10 mouse cellular contexts compared by ENCODE assay signal in genomic region chr1:191808688-191809223, GRCm38 (mm10). TPM values are rescaled to one million over a fixed set of nuclear protein-coding genes. Genes with fewer than 3 reads are reported as not detected.
A peak's percentile ranks its signal among the peaks of the same experiment; 100 is the strongest.
DNase-seq lines count a peak whose midpoint lies in the region; ATAC-seq lines count a peak whose summit lies in the region.
"Had no signal": no experiment of that assay in that cellular context is flagged by ENCODE, and none has a peak within 500 bp of the region (broad histone marks: within the 10 kb centered on the region; RNA-seq: fewer than 3 reads in every experiment).

No protein-coding gene starts in this region.

- ATAC-seq in forebrain, embryonic 13.5 days, result peak; percentile 95
- no peak for ATAC-seq in forebrain, embryonic 11.5 days (replicated peaks; ENCODE audit: low FRiP score)
- ATAC-seq in midbrain, embryonic 13.5 days, result peak; percentile 83
- no peak for ATAC-seq in midbrain, embryonic 11.5 days (ENCODE audit: low FRiP score)
- peak; percentile 19 to 22; a peak in 1 of 4 replicates for ATAC-seq in hematopoietic stem cell, adult 5-6 weeks (replicated peaks in 1 of 2; ENCODE audit: insufficient read depth in 1 of 2, low FRiP score in 2 of 2, low TSS enrichment in 1 of 2, low read depth in 1 of 2, poor library complexity in 2 of 2, severe bottlenecking in 2 of 2)

- H3K4me3 ChIP-seq in forebrain, embryonic 13.5 days, result no peak overlapping the region
- no peak overlapping the region for H3K4me3 ChIP-seq in forebrain, embryonic 11.5 days (ENCODE audit: low read depth, low read length)
- no peak overlapping the region for H3K4me3 ChIP-seq in midbrain, embryonic 13.5 days (replicated peaks)
- H3K4me3 ChIP-seq in midbrain, embryonic 11.5 days (ENCODE audit: low read depth, low read length), result no peak overlapping the region
- H3K4me3 ChIP-seq: myocyte had no signal

- H3K9ac ChIP-seq in forebrain, embryonic 13.5 days, result no peak overlapping the region
- no peak overlapping the region for H3K9ac ChIP-seq in forebrain, embryonic 11.5 days (ENCODE audit: low read length)
- H3K9ac ChIP-seq in midbrain, embryonic 13.5 days (replicated peaks), result no peak overlapping the region
- H3K9ac ChIP-seq in midbrain, embryonic 11.5 days (ENCODE audit: low read length), result no peak overlapping the region

- no peak for DNase-seq in forebrain, embryonic 11.5 days (ENCODE audit: low spot score)
- DNase-seq in midbrain, embryonic 11.5 days (ENCODE audit: low spot score, missing footprints), result no peak
- DNase-seq in right cerebral cortex, adult 2 months (ENCODE audit: low spot score in 2 of 2), result peak; percentile 36 to 47
- no peak for DNase-seq in thymus, postnatal 0 days (ENCODE audit: low spot score)
- no peak for DNase-seq in thymus, postnatal 25 days

- H3K27me3 ChIP-seq in forebrain, embryonic 13.5 days, result no peaks in the 10 kb centered on the region
- H3K27me3 ChIP-seq in forebrain, embryonic 11.5 days (ENCODE audit: control insufficient read depth, insufficient read depth, low read length), result no peaks in the 10 kb centered on the region
- H3K27me3 ChIP-seq in midbrain, embryonic 13.5 days, result no peaks in the 10 kb centered on the region
- no peaks in the 10 kb centered on the region for H3K27me3 ChIP-seq in midbrain, embryonic 11.5 days (ENCODE audit: control insufficient read depth, insufficient read depth, low read length)

- peak overlapping the region; percentile 45; the same call in 1 of the 2 replicates for H3K27ac ChIP-seq in forebrain, embryonic 13.5 days
- no peak overlapping the region for H3K27ac ChIP-seq in forebrain, embryonic 11.5 days (ENCODE audit: low read depth, low read length)
- no peak overlapping the region for H3K27ac ChIP-seq in midbrain, embryonic 13.5 days
- H3K27ac ChIP-seq in midbrain, embryonic 11.5 days (ENCODE audit: low read depth, low read length), result no peak overlapping the region
- H3K27ac ChIP-seq: kidney, postnatal 0 days had no signal

- H3K9me3 ChIP-seq in forebrain, embryonic 13.5 days (replicated peaks), result no peaks in the 10 kb centered on the region
- no peaks in the 10 kb centered on the region for H3K9me3 ChIP-seq in forebrain, embryonic 11.5 days (ENCODE audit: control insufficient read depth, low read length)
- H3K9me3 ChIP-seq in midbrain, embryonic 13.5 days, result no peaks in the 10 kb centered on the region; the same call in 1 of the 2 replicates
- no peaks in the 10 kb centered on the region; the same call in 1 of the 2 replicates for H3K9me3 ChIP-seq in midbrain, embryonic 11.5 days (ENCODE audit: control insufficient read depth, low read length)

- WGBS in forebrain, embryonic 13.5 days, result 66% methylated on average over 12 of the region's 12 CpGs
- 90% methylated on average over 12 of the region's 12 CpGs for WGBS in forebrain, embryonic 11.5 days
- WGBS in midbrain, embryonic 13.5 days, result 73% methylated on average over 12 of the region's 12 CpGs
- WGBS in midbrain, embryonic 11.5 days, result 89% methylated on average over 12 of the region's 12 CpGs

- H3K4me1 ChIP-seq in forebrain, embryonic 13.5 days, result 0 out of 2 replicates have a peak, but pooled peaks cover 3% of the 10 kb centered on the region
- no peaks in the 10 kb centered on the region for H3K4me1 ChIP-seq in forebrain, embryonic 11.5 days (replicated peaks; ENCODE audit: control insufficient read depth, insufficient read depth, low read length)
- no peaks in the 10 kb centered on the region for H3K4me1 ChIP-seq in midbrain, embryonic 13.5 days (replicated peaks)
- no peaks in the 10 kb centered on the region for H3K4me1 ChIP-seq in midbrain, embryonic 11.5 days (ENCODE audit: control insufficient read depth, insufficient read depth, low read length)

- H3K4me2 ChIP-seq in forebrain, embryonic 13.5 days, result peak overlapping the region; percentile 4; the same call in 1 of the 2 replicates
- H3K4me2 ChIP-seq in forebrain, embryonic 11.5 days (ENCODE audit: low read depth, low read length, severe bottlenecking), result no peak overlapping the region
- no peak overlapping the region for H3K4me2 ChIP-seq in midbrain, embryonic 13.5 days (replicated peaks)
- H3K4me2 ChIP-seq in midbrain, embryonic 11.5 days, result no peak overlapping the region

- no peaks in the 10 kb centered on the region for H3K36me3 ChIP-seq in forebrain, embryonic 13.5 days (ENCODE audit: poor library complexity, severe bottlenecking)
- no peaks in the 10 kb centered on the region for H3K36me3 ChIP-seq in forebrain, embryonic 11.5 days (ENCODE audit: control insufficient read depth, insufficient read depth, low read length)
- H3K36me3 ChIP-seq in midbrain, embryonic 13.5 days, result no peaks in the 10 kb centered on the region
- H3K36me3 ChIP-seq in midbrain, embryonic 11.5 days (ENCODE audit: control insufficient read depth, insufficient read depth, low read length), result no peaks in the 10 kb centered on the region

RNA-seq across cellular contexts. Expression of gene Nek2, which starts 12.5 kb away (rescaled TPM):
- 37.2 and 42.5 TPM in 2 replicates for polyA plus RNA-seq in forebrain, embryonic 13.5 days (2015; fragmentation: Nextera tagmentation; extraction: Ambion mirVana)
- 55.6 and 59.5 TPM in 2 replicates for polyA plus RNA-seq in forebrain, embryonic 11.5 days (2014; fragmentation: Nextera tagmentation; extraction: Ambion mirVana)
- 18.6 and 20.0 TPM in 2 replicates for polyA plus RNA-seq in midbrain, embryonic 13.5 days (2015; fragmentation: Nextera tagmentation; extraction: Ambion mirVana)
- polyA plus RNA-seq in midbrain, embryonic 11.5 days (2014; fragmentation: Nextera tagmentation; extraction: Ambion mirVana), result 46.5 and 51.7 TPM in 2 replicates
- total RNA-seq in hematopoietic stem cell, adult 5-6 weeks (2017), result 24.4 and 25.0 TPM in 2 replicates
- polyA plus RNA-seq in thymus, postnatal 0 days (2015; fragmentation: Nextera tagmentation; extraction: Ambion mirVana), result 49.8 and 53.1 TPM in 2 replicates

Comparison
In these comparisons a context has a peak if more than half of its experiments do, and no peak if none do; other contexts are left out.
1. ATAC-seq: peak in forebrain, embryonic 13.5 days (single experiment), midbrain, embryonic 13.5 days (single experiment) and hematopoietic stem cell, adult 5-6 weeks (2 of 2); none in forebrain, embryonic 11.5 days (single experiment) and midbrain, embryonic 11.5 days (single experiment).
2. DNase-seq: peak in right cerebral cortex, adult 2 months (2 of 2); none in forebrain, embryonic 11.5 days (single experiment), midbrain, embryonic 11.5 days (single experiment), thymus, postnatal 0 days (single experiment) and thymus, postnatal 25 days (single experiment).